Mouse (Mus musculus) MEL (cell line): ENCODE results near the gene Frmd5. TPM values are rescaled to one million over a fixed set of nuclear protein-coding genes. Genes with fewer than 3 reads are reported as not detected.

Experiments
- DNase-seq: peaks from one replicate; pipeline ENCODE4 v3.0.0; 2011; ENCODE audit warnings: low read depth, low spot score
- H3K27ac ChIP-seq: 2 replicates; pipeline ENCODE4 v1.5.1; 2012; ENCODE audit warnings: low read depth, mild to moderate bottlenecking, control low read depth, low read length, moderate library complexity; ENCODE audit not compliant: control insufficient read depth
- H3K27me3 ChIP-seq, 2 experiments: fragments of 150-350 bp in 1 of 2; sonication (generic) in 1 of 2; 2 replicates each; pipeline ENCODE4 v1.6.1; 2012; ENCODE audit warnings: low read length in 2 of 2, mild to moderate bottlenecking in 2 of 2, improper control_type of control experiment in 1 of 2, moderate library complexity in 1 of 2; ENCODE audit not compliant: insufficient read depth in 2 of 2, control insufficient read depth in 1 of 2
- H3K36me3 ChIP-seq, 2 experiments: 2 replicates each; pipeline ENCODE4 v1.6.1; 2012 to 2014; ENCODE audit warnings: low read length in 2 of 2, improper control_type of control experiment in 1 of 2, inconsistent platforms in 1 of 2, mild to moderate bottlenecking in 1 of 2; ENCODE audit not compliant: insufficient read depth in 2 of 2, control insufficient read depth in 1 of 2
- H3K4me1 ChIP-seq, 2 experiments: fragments of 150-350 bp in 1 of 2; sonication (generic) in 1 of 2; 2 replicates each; pipeline ENCODE4 v1.6.1; 2012; ENCODE audit warnings: low read length in 2 of 2, improper control_type of control experiment in 1 of 2, mild to moderate bottlenecking in 1 of 2; ENCODE audit not compliant: insufficient read depth in 2 of 2, control insufficient read depth in 1 of 2
- H3K4me3 ChIP-seq, 2 experiments: fragments of 150-350 bp in 1 of 2; sonication (generic) in 1 of 2; 2 replicates each; pipeline ENCODE4 v1.5.1; 2012; ENCODE audit warnings: low read depth in 2 of 2, low read length in 2 of 2, mild to moderate bottlenecking in 2 of 2, moderate library complexity in 2 of 2, control low read depth in 1 of 2, improper control_type of control experiment in 1 of 2; ENCODE audit not compliant: control insufficient read depth in 1 of 2, insufficient read depth in 1 of 2
- H3K79me2 ChIP-seq: 2 replicates; pipeline ENCODE4 v1.6.1; 2012; ENCODE audit warnings: mild to moderate bottlenecking, low read length, moderate library complexity; ENCODE audit not compliant: control insufficient read depth, poor library complexity, insufficient read depth
- H3K9ac ChIP-seq: 2 replicates; pipeline ENCODE4 v1.6.1; 2012; ENCODE audit warnings: low read depth, mild to moderate bottlenecking, control low read depth, low read length, moderate library complexity; ENCODE audit not compliant: control insufficient read depth, poor library complexity, severe bottlenecking
- H3K9me3 ChIP-seq: fragments of 150-350 bp; sonication (generic); replicated peaks from 2 replicates; pipeline ENCODE4 v1.6.1; 2012; ENCODE audit warnings: mild to moderate bottlenecking, low read length, improper control_type of control experiment, moderate library complexity; ENCODE audit not compliant: insufficient read depth
- BHLHE40 ChIP-seq: IDR thresholded peaks from 2 replicates; pipeline ENCODE4 v1.6.1; 2012; ENCODE audit warnings: low read depth, mild to moderate bottlenecking, inconsistent platforms, low read length, improper control_type of control experiment, borderline replicate concordance
- CHD1 ChIP-seq: IDR thresholded peaks from 2 replicates; pipeline ENCODE4 v1.6.1; 2012; ENCODE audit warnings: low read depth, mild to moderate bottlenecking, inconsistent platforms, low read length, improper control_type of control experiment
- CHD2 ChIP-seq: IDR thresholded peaks from 2 replicates; pipeline ENCODE4 v1.6.1; 2011; ENCODE audit warnings: low read length, improper control_type of control experiment
- CTCF ChIP-seq, 3 experiments: IDR thresholded peaks in 2 of 3; conservative IDR thresholded peaks in 1 of 3; 2 replicates each; pipeline ENCODE4 v1.5.1; 2011 to 2012; ENCODE audit warnings: low read length in 3 of 3, low read depth in 2 of 3, mild to moderate bottlenecking in 2 of 3, improper control_type of control experiment in 1 of 3, inconsistent platforms in 1 of 3, mixed read lengths in 1 of 3, moderate library complexity in 1 of 3; ENCODE audit not compliant: control insufficient read depth in 1 of 3, insufficient read depth in 1 of 3, poor library complexity in 1 of 3, severe bottlenecking in 1 of 3
- E2F4 ChIP-seq: IDR thresholded peaks from 2 replicates; pipeline ENCODE4 v1.6.1; 2011; ENCODE audit warnings: low read depth, low read length, improper control_type of control experiment, borderline replicate concordance
- ELF1 ChIP-seq: IDR thresholded peaks from 2 replicates; pipeline ENCODE4 v1.6.1; 2014; ENCODE audit warnings: low read depth, mild to moderate bottlenecking, inconsistent platforms, low read length, improper control_type of control experiment, moderate library complexity
- ETS1 ChIP-seq: IDR thresholded peaks from 2 replicates; pipeline ENCODE4 v1.6.1; 2012; ENCODE audit warnings: low read depth, mild to moderate bottlenecking, inconsistent platforms, low read length, improper control_type of control experiment, moderate library complexity
- HCFC1 ChIP-seq: IDR thresholded peaks from 2 replicates; pipeline ENCODE4 v1.6.1; 2012; ENCODE audit warnings: low read depth, mild to moderate bottlenecking, inconsistent platforms, low read length, improper control_type of control experiment, moderate library complexity
- JUND ChIP-seq: IDR thresholded peaks from 2 replicates; pipeline ENCODE4 v1.6.1; 2011; ENCODE audit warnings: low read depth, mild to moderate bottlenecking, improper control_type of control experiment, low read length
- KAT2A ChIP-seq: conservative IDR thresholded peaks from 2 replicates; pipeline ENCODE4 v1.6.1; 2012; ENCODE audit warnings: low read depth, low read length, improper control_type of control experiment, inconsistent platforms
- MAFK ChIP-seq: IDR thresholded peaks from 2 replicates; pipeline ENCODE4 v1.6.1; 2011; ENCODE audit warnings: low read depth, mild to moderate bottlenecking, low read length, improper control_type of control experiment, borderline replicate concordance
- MAZ ChIP-seq: IDR thresholded peaks from 2 replicates; pipeline ENCODE4 v1.6.1; 2012; ENCODE audit warnings: low read depth, mild to moderate bottlenecking, inconsistent platforms, low read length, improper control_type of control experiment
- MEF2A ChIP-seq: IDR thresholded peaks from 2 replicates; pipeline ENCODE4 v1.6.1; 2014; ENCODE audit warnings: low read depth, mild to moderate bottlenecking, inconsistent platforms, low read length, improper control_type of control experiment; ENCODE audit not compliant: poor library complexity, insufficient replicate concordance, severe bottlenecking; ENCODE audit errors: extremely low read depth
- MYB ChIP-seq: IDR thresholded peaks from 2 replicates; pipeline ENCODE4 v1.6.1; 2011; ENCODE audit warnings: mild to moderate bottlenecking, low read depth, low read length, improper control_type of control experiment
- MYC ChIP-seq: IDR thresholded peaks from 2 replicates; pipeline ENCODE4 v1.6.1; 2011; ENCODE audit warnings: low read depth, mild to moderate bottlenecking, low read length, improper control_type of control experiment, moderate library complexity
- NELFE ChIP-seq: IDR thresholded peaks from 2 replicates; pipeline ENCODE4 v1.6.1; 2011; ENCODE audit warnings: low read depth, low read length, improper control_type of control experiment
- POLR2AphosphoS5 ChIP-seq: IDR thresholded peaks from 2 replicates; pipeline ENCODE4 v1.6.1; 2012; ENCODE audit warnings: low read depth, borderline replicate concordance, mild to moderate bottlenecking, inconsistent platforms, low read length, moderate library complexity, mixed read lengths
- SMC3 ChIP-seq: IDR thresholded peaks from 2 replicates; pipeline ENCODE4 v1.6.1; 2011; ENCODE audit warnings: low read depth, low read length, improper control_type of control experiment
- TAL1 ChIP-seq: IDR thresholded peaks from 2 replicates; pipeline ENCODE4 v1.6.1; 2012; ENCODE audit warnings: mild to moderate bottlenecking, inconsistent platforms, low read length, moderate library complexity, mixed read lengths
- TBP ChIP-seq: IDR thresholded peaks from 2 replicates; pipeline ENCODE4 v1.8.0; 2011; ENCODE audit warnings: low read depth, low read length, improper control_type of control experiment
- ZC3H11A ChIP-seq: IDR thresholded peaks from 2 replicates; pipeline ENCODE4 v1.6.1; 2012; ENCODE audit warnings: low read depth, mild to moderate bottlenecking, inconsistent platforms, low read length, improper control_type of control experiment
- ZKSCAN1 ChIP-seq: IDR thresholded peaks from 2 replicates; pipeline ENCODE4 v1.6.1; 2012; ENCODE audit warnings: low read depth, mild to moderate bottlenecking, inconsistent platforms, low read length, improper control_type of control experiment, moderate library complexity
- ZMIZ1 ChIP-seq: IDR thresholded peaks from 2 replicates; pipeline ENCODE4 v1.6.1; 2012; ENCODE audit warnings: low read depth, mild to moderate bottlenecking, inconsistent platforms, low read length, improper control_type of control experiment, moderate library complexity
- ZNF384 ChIP-seq: IDR thresholded peaks from 2 replicates; pipeline ENCODE4 v1.6.1; 2012; ENCODE audit warnings: low read depth, mild to moderate bottlenecking, inconsistent platforms, low read length, improper control_type of control experiment
- polyA plus RNA-seq, 2 experiments: library from polyadenylated mRNA; stranded (reverse) in 1 of 2; unstranded in 1 of 2; fragments of >175 nt in 1 of 2; fragments of >200 nt in 1 of 2; gene quantifications; 2 replicates each; pipeline versions ENCODE4 v1.2.1 to v1.2.4; 2012; ENCODE audit warnings: low replicate concordance in 2 of 2, low read depth in 1 of 2; ENCODE audit not compliant: insufficient read length in 2 of 2, insufficient read depth in 1 of 2, missing spikeins in 1 of 2
- total RNA-seq: library from RNA; depleted of rRNA; stranded (reverse); fragments of 300-350 nt; gene quantifications from 2 replicates; pipeline ENCODE4 v1.2.3, GENCODE M21; 2012

Gene Frmd5
- total and polyA plus RNA-seq, 3 experiments, result 0.04 to 0.15 TPM; not detected in 1

GRCm38 (mm10) chr2:121620582-121621261, 186.2 kb downstream of the Frmd5 start:
- no peaks in the 10 kb centered on the region for H3K79me2 ChIP-seq
- no peak overlapping the region for H3K4me3 ChIP-seq
- no peaks in the 10 kb centered on the region for H3K9me3 ChIP-seq
- TF ChIP-seq ZMIZ1, result no peak
- TF ChIP-seq JUND, result no peak
- TF ChIP-seq TBP, result no peak
- TF ChIP-seq ELF1, result no peak
- TF ChIP-seq TAL1, result no peak
- no peak for TF ChIP-seq ETS1
- no peak for TF ChIP-seq CTCF (IDR thresholded peaks at IDR 0.05 in 2 of 3, conservative IDR thresholded peaks at IDR 0.05 in 1 of 3; ENCODE audit: control insufficient read depth in 1 of 3, insufficient read depth in 1 of 3, low read depth in 2 of 3, low read length in 3 of 3, poor library complexity in 1 of 3, severe bottlenecking in 1 of 3)
- TF ChIP-seq MYB, result no peak
- DNase-seq, result no peak
- H3K4me1 ChIP-seq, result 0 out of 4 replicates have a peak, but pooled peaks cover 0 to 4% of the 10 kb centered on the region in 2 experiments
- peaks cover 12 to 20% of the 10 kb centered on the region in 2 experiments for H3K27me3 ChIP-seq
- H3K27ac ChIP-seq, result no peak overlapping the region
- H3K36me3 ChIP-seq, result 0 out of 4 replicates have a peak, but pooled peaks cover 0 to 2% of the 10 kb centered on the region in 2 experiments
- H3K9ac ChIP-seq, result no peak overlapping the region

- DNase-seq, result no peak
- Histone ChIP-seq H3K9ac (no peak overlapping the region), H3K79me2 (no peaks in the 10 kb centered on the region), H3K4me3 (no peak overlapping the region), H3K9me3 (no peaks in the 10 kb centered on the region), H3K27me3 (peaks cover 12 to 17% of the 10 kb centered on the region in 2 experiments), H3K4me1 (0 out of 4 replicates have a peak, but pooled peaks cover 0 to 4% of the 10 kb centered on the region in 2 experiments), H3K36me3 (0 out of 4 replicates have a peak, but pooled peaks cover 0 to 2% of the 10 kb centered on the region in 2 experiments), H3K27ac (no peak overlapping the region)
- no peak for TF ChIP-seq ZC3H11A
- TF ChIP-seq POLR2AphosphoS5, result no peak
- TF ChIP-seq ZKSCAN1, result no peak
- no peak for TF ChIP-seq CHD2
- no peak for TF ChIP-seq CHD1
- no peak for TF ChIP-seq MAZ
- TF ChIP-seq MAFK, result no peak
- no peak for TF ChIP-seq ETS1
- TF ChIP-seq SMC3, result no peak
- no peak for TF ChIP-seq BHLHE40
- no peak for TF ChIP-seq E2F4
- no peak for TF ChIP-seq MYC
- TF ChIP-seq ELF1, result no peak
- TF ChIP-seq NELFE, result no peak
- no peak for TF ChIP-seq KAT2A
- no peak for TF ChIP-seq ZNF384
- TF ChIP-seq MEF2A, result no peak
- no peak for TF ChIP-seq HCFC1
Measured at GRCm38 (mm10) chr2:121615199-121615559, 191.7 kb downstream of the Frmd5 start.
